Mouse (Mus musculus): ENCODE measurements around the gene Lbp. TPM values are rescaled to one million over a fixed set of nuclear protein-coding genes. Genes with fewer than 3 reads are reported as not detected.
A peak's percentile ranks its signal among the peaks of the same experiment; 100 is the strongest.

Lbp gene
- polyA plus RNA-seq, 1 experiment = 2.7 TPM

GRCm38 (mm10) chr2:158376798-158377197 lies 70.5 kb downstream of the Lbp start:
- Histone ChIP-seq H3K27me3 (ENCODE audit: control insufficient read depth, insufficient read depth, low read length) (peaks cover 9% of the 10 kb centered on the region), H3K36me3 (ENCODE audit: control insufficient read depth, insufficient read depth, low read length) (no peaks in the 10 kb centered on the region), H3K4me3 (ENCODE audit: low read depth, low read length) (no peak overlapping the region), H3K4me1 (ENCODE audit: control insufficient read depth, insufficient read depth, insufficient read length, low read length) (no peaks in the 10 kb centered on the region; the same call in 1 of the 2 replicates), H3K27ac (ENCODE audit: insufficient read depth, low read depth, low read length) (no peak overlapping the region)
- 56% methylated on average over 7 of the region's 7 CpGs for WGBS
- no peak for TF ChIP-seq POLR2A (IDR thresholded peaks at IDR 0.05; ENCODE audit: low read depth, low read length)
- TF ChIP-seq CTCF (IDR thresholded peaks at IDR 0.05; ENCODE audit: extremely low read depth, insufficient read length, insufficient replicate concordance, low read depth, low read length) = no peak

GRCm38 (mm10) chr2:158377811-158378210 lies 71.5 kb downstream of the Lbp start:
- Histone ChIP-seq H3K4me3 (ENCODE audit: low read depth, low read length) (no peak overlapping the region), H3K36me3 (ENCODE audit: control insufficient read depth, insufficient read depth, low read length) (no peaks in the 10 kb centered on the region), H3K27me3 (ENCODE audit: control insufficient read depth, insufficient read depth, low read length) (peaks cover 9% of the 10 kb centered on the region), H3K27ac (ENCODE audit: insufficient read depth, low read depth, low read length) (no peak overlapping the region), H3K4me1 (ENCODE audit: control insufficient read depth, insufficient read depth, insufficient read length, low read length) (no peaks in the 10 kb centered on the region; the same call in 1 of the 2 replicates)
- WGBS = 92% methylated on average over 1 of the region's 1 CpGs
- TF ChIP-seq CTCF (IDR thresholded peaks at IDR 0.05; ENCODE audit: extremely low read depth, insufficient read length, insufficient replicate concordance, low read depth, low read length) (no peak), POLR2A (IDR thresholded peaks at IDR 0.05; ENCODE audit: low read depth, low read length) (no peak)

- H3K4me3 ChIP-seq (ENCODE audit: low read depth, low read length) = no peak overlapping the region
- 49% methylated on average over 13 of the region's 13 CpGs for WGBS
- H3K27me3 ChIP-seq (ENCODE audit: control insufficient read depth, insufficient read depth, low read length) = peaks cover 9% of the 10 kb centered on the region
- no peaks in the 10 kb centered on the region; the same call in 1 of the 2 replicates for H3K4me1 ChIP-seq (ENCODE audit: control insufficient read depth, insufficient read depth, insufficient read length, low read length)
- no peaks in the 10 kb centered on the region for H3K36me3 ChIP-seq (ENCODE audit: control insufficient read depth, insufficient read depth, low read length)
- TF ChIP-seq CTCF (IDR thresholded peaks at IDR 0.05; ENCODE audit: extremely low read depth, insufficient read length, insufficient replicate concordance, low read depth, low read length) (peak; percentile 64; the same call in 1 of the 2 replicates), POLR2A (IDR thresholded peaks at IDR 0.05; ENCODE audit: low read depth, low read length) (no peak)
- no peak overlapping the region for H3K27ac ChIP-seq (ENCODE audit: insufficient read depth, low read depth, low read length)
These were observed 73.2 kb downstream of the Lbp start for GRCm38 (mm10) chr2:158379354-158380078.

Other genes with a start within 250 kb of the Lbp start
- 89.6 and 93.0 TPM in 2 replicates for gene Tgm2, start 160.1 kb upstream of the Lbp start, polyA plus RNA-seq (2012; rRNA removed)
- 1.1 and 1.7 TPM in 2 replicates for gene D630003M21Rik, start 77.3 kb upstream of the Lbp start, polyA plus RNA-seq (2012; rRNA removed)
- not detected in 2 replicates for gene Bpi, start 48.4 kb upstream of the Lbp start, polyA plus RNA-seq (2012; rRNA removed)
- gene Snhg11, start 69.1 kb downstream of the Lbp start, polyA plus RNA-seq (2012; rRNA removed) = 1.4 and 2.0 TPM in 2 replicates
- gene Ralgapb, start 103.4 kb downstream of the Lbp start, polyA plus RNA-seq (2012; rRNA removed) = 7.1 and 16.4 TPM in 2 replicates
- 0.33 and 0.56 TPM in 2 replicates for gene Adig, start 196.1 kb downstream of the Lbp start, polyA plus RNA-seq (2012; rRNA removed)
- gene Arhgap40, start 206.3 kb downstream of the Lbp start, polyA plus RNA-seq (2012; rRNA removed) = 1.1 TPM in 1 of 2 replicates, not detected in the other